Mouse (Mus musculus) liver, adult 2 months (tissue): ENCODE results near the gene Rinl. TPM values are rescaled to one million over a fixed set of nuclear protein-coding genes. Genes with fewer than 3 reads are reported as not detected.

Source experiments
- DNase-seq: peaks from one replicate; pipeline ENCODE4 v3.0.0-alpha.2; 2011; ENCODE audit warnings: low read depth, low spot score; ENCODE audit errors: extremely low read depth
- H3K27ac ChIP-seq: fragments of 200-500 bp; replicated peaks from 2 replicates; pipeline ENCODE4 v1.5.1; 2012; ENCODE audit warnings: low read depth, mild to moderate bottlenecking, control low read depth, inconsistent platforms, low read length; ENCODE audit not compliant: insufficient read depth
- H3K27me3 ChIP-seq: fragments of 200-500 bp; 2 replicates; pipeline ENCODE4 v1.6.1; 2012; ENCODE audit warnings: mild to moderate bottlenecking, moderate library complexity, low read length, inconsistent platforms; ENCODE audit not compliant: control insufficient read depth, insufficient read depth
- H3K36me3 ChIP-seq: fragments of 200-500 bp; 2 replicates; pipeline ENCODE4 v1.6.1; 2012; ENCODE audit warnings: low read length, inconsistent platforms; ENCODE audit not compliant: control insufficient read depth, insufficient read depth
- H3K4me1 ChIP-seq: fragments of 200-500 bp; 2 replicates; pipeline ENCODE4 v1.6.1; 2011; ENCODE audit warnings: low read length; ENCODE audit not compliant: control insufficient read depth, insufficient read depth
- H3K4me3 ChIP-seq: fragments of 200-500 bp; 2 replicates; pipeline ENCODE4 v1.5.1; 2011; ENCODE audit warnings: low read depth, mild to moderate bottlenecking, control low read depth, low read length, moderate library complexity; ENCODE audit not compliant: insufficient read depth
- H3K79me2 ChIP-seq: fragments of 200-500 bp; 2 replicates; pipeline ENCODE4 v1.6.1; 2012; ENCODE audit warnings: inconsistent platforms, mild to moderate bottlenecking, low read length, moderate library complexity; ENCODE audit not compliant: control insufficient read depth, insufficient read depth
- H3K9ac ChIP-seq: fragments of 200-500 bp; 2 replicates; pipeline ENCODE4 v1.6.1; 2012; ENCODE audit warnings: low read depth, mild to moderate bottlenecking, control low read depth, inconsistent platforms, low read length
- CTCF ChIP-seq: fragments of 200-500 bp; IDR thresholded peaks from 2 replicates; pipeline ENCODE4 v1.5.1; 2011; ENCODE audit warnings: low read depth, low read length, control low read depth
- POLR2A ChIP-seq: fragments of 200-500 bp; IDR thresholded peaks from 2 replicates; pipeline ENCODE4 v1.6.1; 2011; ENCODE audit warnings: low read length, control low read depth; ENCODE audit not compliant: insufficient read depth; ENCODE audit errors: extremely low read depth
- WGBS: fragments of 180-500 bp; shearing (Covaris S2); methylation state at CpG from one replicate; pipeline ENCODE4 v1.1.7; 2018; 5-methylcytosine and 5-hydroxymethylcytosine counted together
- polyA plus RNA-seq: library from polyadenylated mRNA; depleted of rRNA; stranded (reverse); fragments of >200 nt; gene quantifications from 2 replicates; pipeline ENCODE4 v1.2.3, GENCODE M21; 2012
- total RNA-seq: library from RNA; depleted of rRNA; stranded (reverse); fragments of >200 nt; gene quantifications from 2 replicates; pipeline ENCODE4 v1.2.3, GENCODE M21; 2014

Gene Rinl
- total and polyA plus RNA-seq, 2 experiments, result 1.2 to 1.4 TPM

DNA sequence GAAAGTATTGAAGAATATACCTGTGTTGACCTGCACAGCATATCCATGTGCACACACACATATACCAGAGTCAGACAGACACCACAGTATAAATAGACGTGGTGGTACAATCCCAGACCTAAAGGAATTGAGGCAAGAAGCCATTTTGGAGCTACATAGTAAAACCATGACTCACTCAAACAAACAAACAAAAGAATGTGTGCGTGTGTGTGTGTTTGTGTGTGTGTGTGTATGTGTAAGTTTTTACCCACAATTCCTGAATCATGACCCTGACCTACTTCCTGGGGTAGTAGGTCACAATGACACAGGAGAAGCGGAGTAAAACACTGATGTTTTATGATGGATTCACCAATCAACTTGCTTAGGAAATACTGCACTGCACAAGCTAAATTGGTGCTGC, 12.7 kb downstream of the Rinl start:
- no peak overlapping the region for H3K9ac ChIP-seq
- DNase-seq, result no peak
- H3K79me2 ChIP-seq, result no peaks in the 10 kb centered on the region
- 39% methylated on average over 3 of the region's 3 CpGs for WGBS
- no peak overlapping the region for H3K27ac ChIP-seq
- H3K4me3 ChIP-seq, result no peak overlapping the region
- peaks cover 9% of the 10 kb centered on the region for H3K4me1 ChIP-seq
- TF ChIP-seq CTCF (no peak), POLR2A (no peak)
- no peaks in the 10 kb centered on the region for H3K36me3 ChIP-seq
- no peaks in the 10 kb centered on the region for H3K27me3 ChIP-seq

DNA sequence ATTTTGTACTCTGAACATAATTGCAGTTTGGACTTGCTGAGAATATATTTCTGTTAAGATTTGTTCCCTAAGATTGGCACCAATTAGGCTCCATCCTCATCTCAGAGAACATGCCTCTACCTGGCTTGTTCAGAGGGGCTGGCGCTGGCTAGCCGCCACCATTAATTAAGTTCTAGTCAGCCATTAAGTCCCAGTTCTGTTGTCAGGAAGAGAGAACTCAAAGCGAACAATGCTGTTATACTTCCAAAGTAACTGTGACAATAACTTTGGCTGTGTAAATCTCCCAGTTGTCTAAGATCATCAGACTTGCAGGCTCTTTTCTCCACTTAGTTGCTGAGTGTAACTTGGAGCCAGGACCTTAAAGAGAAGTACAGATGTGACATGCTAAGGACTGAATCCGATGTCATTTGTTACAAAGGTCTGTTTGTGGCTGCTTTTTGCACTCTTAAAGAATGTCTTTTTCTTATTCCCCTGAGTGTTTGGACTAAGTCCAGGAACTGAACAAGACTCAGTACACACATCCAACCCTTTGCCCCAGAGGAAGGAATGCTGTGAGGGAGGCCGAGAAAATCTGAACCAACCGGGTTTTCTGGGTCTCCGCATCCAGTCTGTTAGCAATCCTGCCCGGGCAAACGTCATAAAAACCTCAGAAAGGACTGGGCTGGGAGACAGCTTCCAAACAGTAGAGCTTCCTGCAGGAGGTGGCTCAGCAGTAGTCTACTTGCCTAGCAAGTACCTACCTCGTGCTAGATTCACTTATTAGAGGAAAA, 13.3 kb downstream of the Rinl start:
- Histone ChIP-seq H3K79me2 (no peaks in the 10 kb centered on the region), H3K4me3 (no peak overlapping the region), H3K27ac (no peak overlapping the region), H3K27me3 (no peaks in the 10 kb centered on the region), H3K36me3 (no peaks in the 10 kb centered on the region), H3K4me1 (peaks cover 6% of the 10 kb centered on the region), H3K9ac (no peak overlapping the region)
- TF ChIP-seq CTCF, result no peak
- 57% methylated on average over 10 of the region's 10 CpGs for WGBS
- DNase-seq, result no peak

DNA sequence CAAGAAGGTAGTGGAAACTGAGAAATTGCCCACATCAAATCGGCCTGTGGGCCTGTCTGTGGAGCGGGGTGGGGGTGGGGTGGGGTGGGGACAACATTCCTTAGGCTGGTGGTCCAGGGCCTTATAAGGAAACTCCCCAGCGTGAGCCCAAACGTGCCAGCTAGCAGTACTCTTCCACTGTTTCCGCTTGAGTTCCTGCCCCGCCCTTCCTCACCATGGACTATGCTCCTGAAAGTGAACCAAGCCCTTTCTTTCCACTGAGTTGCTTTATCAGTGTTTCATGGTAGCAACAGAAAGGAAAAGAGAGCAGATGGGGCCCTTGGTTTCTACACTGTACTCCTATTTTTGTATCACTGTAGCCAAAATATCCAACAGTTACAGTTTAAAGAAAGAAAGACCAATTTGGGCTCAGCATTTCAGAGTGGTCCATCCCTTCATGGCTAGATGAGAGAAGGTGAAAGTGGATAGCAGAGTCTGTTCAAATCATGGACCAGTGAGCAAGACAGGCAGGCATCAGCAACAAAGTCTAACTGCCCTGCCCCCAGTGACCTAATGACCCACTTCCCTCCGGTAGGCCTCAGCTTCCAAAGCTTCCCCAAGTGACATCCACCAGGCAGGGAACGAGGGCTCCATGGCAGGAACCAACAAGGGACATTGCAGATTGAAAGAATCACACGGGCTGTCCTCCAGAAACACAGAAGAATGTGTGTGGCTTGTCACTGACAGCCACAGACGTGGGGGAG, 14.2 kb downstream of the Rinl start:
- Histone ChIP-seq H3K27me3 (no peaks in the 10 kb centered on the region), H3K9ac (no peak overlapping the region), H3K79me2 (no peaks in the 10 kb centered on the region), H3K4me1 (peaks cover 8% of the 10 kb centered on the region), H3K36me3 (no peaks in the 10 kb centered on the region), H3K4me3 (no peak overlapping the region), H3K27ac (no peak overlapping the region)
- WGBS, result 20% methylated on average over 10 of the region's 10 CpGs
- DNase-seq, result peak; percentile 50
- TF ChIP-seq CTCF (no peak), POLR2A (no peak)

DNA sequence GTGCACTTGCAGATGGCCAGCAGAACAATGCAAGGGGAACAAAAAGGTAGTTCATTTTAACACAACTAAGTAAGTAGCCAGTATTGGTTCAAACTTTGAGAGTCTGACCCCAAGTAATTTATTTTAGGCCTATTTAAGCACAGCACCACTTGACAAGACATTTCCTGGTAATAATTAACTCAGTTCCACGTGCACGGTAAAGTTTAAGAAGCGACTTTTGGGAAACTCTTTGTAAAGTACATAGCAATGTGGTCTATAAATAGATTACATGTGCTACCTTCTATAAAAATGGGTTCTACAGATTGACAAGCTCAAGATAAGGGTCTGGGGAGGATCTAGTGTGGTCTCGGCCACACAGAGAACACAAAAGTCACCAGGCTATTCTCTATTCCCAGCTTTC, 15.0 kb downstream of the Rinl start:
- Histone ChIP-seq H3K36me3 (no peaks in the 10 kb centered on the region), H3K9ac (no peak overlapping the region), H3K4me3 (no peak overlapping the region), H3K79me2 (no peaks in the 10 kb centered on the region), H3K4me1 (peaks cover 9% of the 10 kb centered on the region), H3K27ac (no peak overlapping the region), H3K27me3 (no peaks in the 10 kb centered on the region)
- DNase-seq, result peak; percentile 67
- TF ChIP-seq POLR2A (no peak), CTCF (no peak)
- WGBS, result 35% methylated on average over 4 of the region's 4 CpGs

DNA sequence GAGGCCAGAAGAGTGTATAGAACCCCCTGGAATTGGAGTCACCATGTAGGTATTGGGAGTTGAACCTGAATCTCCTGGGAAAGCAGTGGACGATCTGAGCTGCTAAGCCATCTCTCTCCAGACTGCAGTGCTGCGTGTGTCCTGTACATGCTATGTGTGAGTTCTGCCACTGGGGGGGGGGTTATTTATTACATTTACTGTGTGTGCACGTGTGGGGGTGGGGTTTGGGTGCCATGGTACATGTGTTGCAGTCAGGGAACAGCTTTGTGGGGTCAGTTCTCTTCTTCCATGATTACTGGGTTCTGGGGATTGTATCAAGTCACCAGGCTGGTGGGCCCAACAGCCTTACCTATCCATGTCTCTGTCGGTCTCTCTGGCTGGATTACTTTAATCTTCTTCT, 18.1 kb downstream of the Rinl start:
- no peak overlapping the region for H3K4me3 ChIP-seq
- TF ChIP-seq CTCF (no peak), POLR2A (no peak)
- 69% methylated on average over 4 of the region's 4 CpGs for WGBS
- H3K9ac ChIP-seq, result no peak overlapping the region
- no peak for DNase-seq
- H3K27me3 ChIP-seq, result no peaks in the 10 kb centered on the region
- H3K79me2 ChIP-seq, result peaks cover under 1% of the 10 kb centered on the region; the same call in 1 of the 2 replicates
- H3K36me3 ChIP-seq, result 0 out of 2 replicates have a peak, but pooled peaks cover under 1% of the 10 kb centered on the region
- H3K27ac ChIP-seq, result no peak overlapping the region
- peaks cover 9% of the 10 kb centered on the region for H3K4me1 ChIP-seq
